Mouse (Mus musculus) embryonic facial prominence, embryonic 10.5 days (tissue): ENCODE results near the gene Gnpat. TPM values are rescaled to one million over a fixed set of nuclear protein-coding genes. Genes with fewer than 3 reads are reported as not detected.
A peak's percentile ranks its signal among the peaks of the same experiment; 100 is the strongest.
"Not testable (repeated sequence)": the region's sequence is repeated elsewhere in the genome, so short reads cannot be mapped to it uniquely, and the experiment has no call there.

Experiments used
- DNase-seq: peaks from one replicate; pipeline ENCODE4 v3.0.0-alpha.2; 2017; ENCODE audit warnings: low spot score
- H3K27ac ChIP-seq: fragments of 300-500 bp; sonication (generic); replicated peaks from 2 replicates; pipeline ENCODE4 v1.5.1; 2016; ENCODE audit warnings: mild to moderate bottlenecking
- H3K27me3 ChIP-seq: fragments of 300-500 bp; sonication (generic); replicated peaks from 2 replicates; pipeline ENCODE4 v1.6.1; 2016; ENCODE audit warnings: low read depth, mild to moderate bottlenecking; ENCODE audit not compliant: poor library complexity, severe bottlenecking
- H3K36me3 ChIP-seq: fragments of 300-500 bp; sonication (generic); replicated peaks from 2 replicates; pipeline ENCODE4 v1.6.1; 2016; ENCODE audit warnings: mild to moderate bottlenecking, moderate library complexity
- H3K4me1 ChIP-seq: fragments of 300-500 bp; sonication (generic); 2 replicates; pipeline ENCODE4 v1.6.1; 2016
- H3K4me3 ChIP-seq: fragments of 300-500 bp; sonication (generic); 2 replicates; pipeline ENCODE4 v1.5.1; 2016; ENCODE audit warnings: mild to moderate bottlenecking, moderate library complexity
- H3K9me3 ChIP-seq: fragments of 300-500 bp; sonication (generic); 2 replicates; pipeline ENCODE4 v1.6.1; 2016; ENCODE audit warnings: mild to moderate bottlenecking
- WGBS: fragments of 180-500 bp; shearing (Covaris S2); methylation state at CpG from one replicate; pipeline ENCODE4 v1.1.7; 2016; 5-methylcytosine and 5-hydroxymethylcytosine counted together
- polyA plus RNA-seq: library from polyadenylated mRNA; unstranded; fragments of >200 nt; fragmentation: Nextera tagmentation; extraction: Ambion mirVana; gene quantifications from 2 replicates; pipeline ENCODE4 v1.2.1, GENCODE M21; 2016

Gene Gnpat
- polyA plus RNA-seq, 1 experiment from 2014 or later, result 138 TPM

DNA sequence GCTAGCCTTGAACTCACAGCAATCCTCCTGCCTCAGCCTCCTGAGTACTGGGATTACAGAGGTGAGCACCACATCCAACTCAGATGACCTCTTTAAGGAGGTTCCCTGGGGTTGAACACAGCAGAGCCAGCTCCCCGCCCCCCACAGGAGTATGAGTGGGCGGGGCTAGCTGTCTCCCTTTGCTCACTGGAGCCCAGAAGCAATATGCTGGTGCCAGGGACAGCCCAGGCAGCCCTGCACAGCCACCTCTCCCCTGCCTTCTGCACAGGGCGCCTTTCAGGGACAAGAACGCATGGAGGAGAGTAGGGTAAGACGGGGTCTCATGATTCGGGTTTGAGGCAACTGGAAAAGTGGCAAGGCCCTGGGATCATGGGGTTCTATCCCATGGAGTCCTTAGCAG, 31.3 kb upstream of the Gnpat start:
- Histone ChIP-seq H3K36me3 (no peaks in the 10 kb centered on the region), H3K27ac (no peak overlapping the region), H3K9me3 (no peaks in the 10 kb centered on the region), H3K4me3 (no peak overlapping the region), H3K4me1 (peaks cover 12% of the 10 kb centered on the region; the same call in 1 of the 2 replicates), H3K27me3 (peaks cover 18% of the 10 kb centered on the region)
- no peak for DNase-seq
- WGBS, result 81% methylated on average over 6 of the region's 6 CpGs

DNA sequence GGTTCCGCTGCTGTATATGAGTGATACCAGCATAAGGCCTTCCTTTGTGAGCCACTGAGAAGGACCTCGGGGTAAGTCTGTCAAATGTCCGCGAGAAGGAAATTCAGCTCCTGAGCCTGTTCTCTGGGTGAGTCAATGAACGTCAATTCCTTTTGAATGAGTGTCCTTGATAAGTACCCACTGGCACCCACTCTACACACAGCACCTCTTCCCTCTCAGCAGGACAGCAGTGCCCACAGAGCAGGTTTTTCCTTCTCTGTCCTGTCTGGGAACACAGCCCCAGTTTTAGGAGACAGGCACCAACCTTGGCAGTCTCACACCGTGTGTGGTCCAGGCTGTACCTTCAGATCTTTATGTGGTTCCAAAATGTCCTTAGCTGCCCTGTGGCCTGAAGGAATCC, 30.9 kb upstream of the Gnpat start:
- Histone ChIP-seq H3K27ac (no peak overlapping the region), H3K27me3 (peaks cover 14% of the 10 kb centered on the region), H3K9me3 (no peaks in the 10 kb centered on the region), H3K36me3 (no peaks in the 10 kb centered on the region), H3K4me1 (peaks cover 12% of the 10 kb centered on the region; the same call in 1 of the 2 replicates), H3K4me3 (no peak overlapping the region)
- no peak for DNase-seq
- WGBS, result 86% methylated on average over 6 of the region's 6 CpGs

DNA sequence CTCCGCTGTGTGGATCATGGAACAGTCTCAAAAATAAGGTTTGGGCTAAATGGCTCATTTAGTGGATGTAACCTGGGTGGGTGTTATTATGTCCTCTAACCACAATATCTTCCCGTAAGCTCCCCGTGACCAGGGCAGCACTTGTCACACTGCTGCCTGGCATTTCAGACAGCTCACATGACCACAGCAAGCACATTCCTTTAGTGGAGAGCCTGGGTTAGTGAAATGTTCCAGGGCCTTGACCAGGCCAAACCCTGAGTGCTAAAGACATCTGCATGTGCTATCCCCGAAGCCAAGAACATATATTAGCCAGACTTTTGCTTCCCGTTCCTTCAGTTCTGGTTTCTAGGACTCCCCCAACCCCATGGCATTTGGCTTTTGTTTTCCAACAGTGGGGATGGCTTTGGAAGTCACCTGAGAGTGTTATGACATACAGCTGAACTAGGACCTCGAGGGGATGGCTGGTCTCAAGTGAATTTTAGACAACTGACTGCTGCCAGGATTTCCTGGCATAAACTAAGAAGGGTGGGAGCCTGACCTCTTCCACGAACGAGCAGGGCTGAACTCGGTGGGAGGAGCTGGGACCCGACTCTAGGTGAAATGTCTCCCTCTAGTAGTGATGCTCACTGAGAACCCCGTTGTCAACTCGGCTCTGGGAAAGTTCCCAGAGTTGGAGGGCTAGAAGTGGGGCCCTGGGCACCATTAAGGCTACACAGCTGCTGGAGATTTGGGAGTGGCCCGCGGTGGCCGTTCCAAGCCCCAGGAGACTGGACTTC, 29.2 kb upstream of the Gnpat start:
- no peak for DNase-seq
- Histone ChIP-seq H3K27ac (no peak overlapping the region), H3K27me3 (peaks cover 9% of the 10 kb centered on the region), H3K4me1 (peaks cover 12% of the 10 kb centered on the region; the same call in 1 of the 2 replicates), H3K9me3 (no peaks in the 10 kb centered on the region), H3K36me3 (peaks cover 15% of the 10 kb centered on the region), H3K4me3 (peak overlapping the region; percentile 3; the same call in 1 of the 2 replicates)
- WGBS, result 44% methylated on average over 15 of the region's 15 CpGs

DNA sequence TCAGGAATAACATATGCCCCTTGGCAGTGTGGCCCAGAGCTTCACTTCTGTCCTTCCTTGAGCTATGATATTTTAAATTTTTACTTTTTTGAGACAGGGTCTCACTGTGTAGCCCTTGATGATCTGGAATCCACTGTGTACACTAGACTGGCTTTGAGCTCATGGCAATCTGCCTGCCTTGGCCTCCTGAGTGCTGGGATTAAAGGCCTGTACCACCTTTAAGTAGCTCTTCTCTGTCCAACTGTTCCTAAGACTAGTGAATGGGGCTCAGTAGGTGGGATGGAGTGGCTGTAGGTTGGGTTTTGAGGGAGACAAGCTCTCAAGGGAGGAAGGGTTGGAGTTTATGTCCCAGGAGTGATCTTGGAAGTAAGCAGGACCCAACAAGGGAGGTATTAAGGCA, 27.0 kb upstream of the Gnpat start:
- no peak overlapping the region for H3K27ac ChIP-seq
- H3K4me1 ChIP-seq, result peaks cover 12% of the 10 kb centered on the region; the same call in 1 of the 2 replicates
- DNase-seq, result no peak
- H3K4me3 ChIP-seq, result no peak overlapping the region
- no peaks in the 10 kb centered on the region for H3K9me3 ChIP-seq
- peaks cover 37% of the 10 kb centered on the region for H3K36me3 ChIP-seq
- no peaks in the 10 kb centered on the region; the same call in 1 of the 2 replicates for H3K27me3 ChIP-seq

DNA sequence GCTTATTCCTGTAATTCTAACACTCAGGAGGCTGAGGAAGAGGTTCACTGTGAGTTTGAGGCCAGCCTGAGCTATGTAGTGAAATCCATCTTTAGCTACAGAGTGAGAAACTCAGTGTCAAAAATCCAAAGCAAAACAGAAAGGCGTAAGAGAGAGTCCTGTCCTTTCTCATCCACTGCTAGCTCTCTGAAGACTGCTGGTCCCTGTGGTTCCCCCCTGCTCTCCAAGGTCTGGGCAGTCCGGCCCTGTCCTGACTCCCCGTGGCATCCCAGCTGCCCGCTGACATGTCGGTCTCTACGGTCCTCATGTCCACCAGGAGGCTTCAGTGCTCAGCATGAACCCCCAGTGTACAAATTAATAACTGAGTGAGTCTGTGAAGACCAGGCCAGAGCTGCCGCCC, 26.6 kb upstream of the Gnpat start:
- H3K4me3 ChIP-seq, result no peak overlapping the region

DNA sequence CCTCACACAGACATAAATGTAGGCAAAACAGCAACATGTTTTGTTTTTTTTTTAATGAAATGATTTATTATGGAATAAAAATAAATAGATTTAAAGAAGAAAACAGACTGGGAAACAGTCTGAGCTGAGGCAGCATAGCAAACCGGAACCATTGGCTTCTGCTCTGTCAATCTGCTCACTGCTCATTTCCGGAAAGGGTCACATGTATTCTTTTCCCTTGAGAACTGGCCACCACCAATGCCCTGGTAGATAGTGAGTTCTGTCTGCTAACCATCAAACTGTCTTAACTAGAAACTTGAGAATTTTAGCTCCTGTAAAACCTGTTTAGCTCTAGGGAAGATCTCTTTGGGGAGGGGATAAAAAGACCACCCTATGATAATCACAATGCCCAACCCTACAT, 25.9 kb upstream of the Gnpat start:
- no peak for DNase-seq
- Histone ChIP-seq H3K4me3 (no peak overlapping the region), H3K9me3 (no peaks in the 10 kb centered on the region), H3K27ac (no peak overlapping the region), H3K27me3 (no peaks in the 10 kb centered on the region; the same call in 1 of the 2 replicates), H3K4me1 (peaks cover 10% of the 10 kb centered on the region; the same call in 1 of the 2 replicates), H3K36me3 (peaks cover 47% of the 10 kb centered on the region)
- 90% methylated on average over 2 of the region's 2 CpGs for WGBS

More for the DNA sequence above, 26.6 kb upstream of the Gnpat start:
- Histone ChIP-seq H3K36me3 (peaks cover 41% of the 10 kb centered on the region), H3K27me3 (no peaks in the 10 kb centered on the region; the same call in 1 of the 2 replicates), H3K4me1 (peaks cover 12% of the 10 kb centered on the region; the same call in 1 of the 2 replicates), H3K9me3 (no peaks in the 10 kb centered on the region), H3K27ac (no peak overlapping the region)
- no peak for DNase-seq
- WGBS, result 86% methylated on average over 7 of the region's 7 CpGs

DNA sequence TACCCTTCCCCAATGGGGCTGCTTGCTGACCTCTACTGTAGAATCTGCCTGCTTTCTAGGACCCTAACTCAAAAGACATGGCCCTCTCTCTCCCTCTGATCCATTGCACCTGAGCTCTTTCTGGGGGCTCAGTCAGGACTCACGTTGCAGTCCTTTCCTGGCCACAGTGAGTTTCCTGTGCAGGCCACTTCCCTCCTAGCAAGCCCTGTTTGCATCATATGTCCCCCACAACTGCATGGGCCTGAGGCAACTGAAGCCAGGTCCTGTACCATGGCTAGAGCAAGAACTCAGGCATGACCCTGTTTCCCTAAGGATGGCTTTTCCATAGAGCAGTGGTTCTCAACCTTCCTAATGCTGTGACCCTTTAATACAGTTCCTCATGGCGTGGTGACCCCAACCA, 24.9 kb upstream of the Gnpat start:
- peaks cover 58% of the 10 kb centered on the region for H3K36me3 ChIP-seq
- DNase-seq, result no peak
- no peaks in the 10 kb centered on the region; the same call in 1 of the 2 replicates for H3K27me3 ChIP-seq
- WGBS, result 84% methylated on average over 2 of the region's 2 CpGs
- H3K27ac ChIP-seq, result no peak overlapping the region
- no peaks in the 10 kb centered on the region for H3K9me3 ChIP-seq
- H3K4me1 ChIP-seq, result peaks cover 10% of the 10 kb centered on the region; the same call in 1 of the 2 replicates
- H3K4me3 ChIP-seq, result no peak overlapping the region

DNA sequence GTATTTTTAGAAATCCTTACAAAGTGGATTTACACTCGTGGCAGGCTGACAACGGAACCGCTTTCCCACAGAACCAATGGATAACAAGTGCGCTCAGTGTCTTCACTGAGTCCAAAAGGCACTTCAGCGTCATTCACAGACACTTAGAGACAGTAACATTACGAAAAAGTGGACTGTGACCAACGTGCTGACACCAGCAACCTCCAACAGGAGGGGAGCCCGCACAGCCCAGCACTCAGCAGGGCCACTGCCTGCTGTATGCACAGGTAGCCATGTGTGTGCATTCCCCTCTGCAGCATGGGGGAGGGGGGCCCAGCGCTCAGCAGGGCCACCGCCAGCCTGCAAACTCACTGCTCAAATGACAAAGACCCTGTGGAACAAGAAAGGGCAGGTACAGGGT, 23.5 kb upstream of the Gnpat start:
- Histone ChIP-seq H3K27me3 (no peaks in the 10 kb centered on the region), H3K36me3 (peaks cover 72% of the 10 kb centered on the region), H3K4me1 (0 out of 2 replicates have a peak, but pooled peaks cover under 1% of the 10 kb centered on the region), H3K27ac (no peak overlapping the region), H3K9me3 (no peaks in the 10 kb centered on the region), H3K4me3 (no peak overlapping the region)
- DNase-seq, result no peak
- 92% methylated on average over 10 of the region's 10 CpGs for WGBS

DNA sequence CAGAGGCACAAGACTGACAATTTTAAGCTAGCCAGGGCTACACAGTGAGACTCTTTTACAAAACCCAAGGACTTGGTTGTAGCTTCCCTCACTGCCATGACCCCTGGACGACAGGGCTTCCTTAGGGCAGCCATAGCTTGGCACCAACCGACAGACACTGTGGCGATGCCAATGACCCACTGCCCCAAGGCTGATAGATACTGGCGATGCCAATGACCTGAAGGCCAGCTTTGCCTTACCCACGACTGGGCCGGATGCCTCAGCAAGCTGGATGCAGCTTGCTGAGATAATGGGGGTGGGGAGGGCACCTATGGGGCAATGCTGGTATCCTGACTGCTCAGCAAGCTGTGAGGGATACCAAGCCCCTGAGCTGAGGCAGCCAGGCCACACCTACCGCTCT, 21.9 kb upstream of the Gnpat start:
- Histone ChIP-seq H3K4me3 (no peak overlapping the region), H3K36me3 (peaks cover 87% of the 10 kb centered on the region), H3K27ac (no peak overlapping the region), H3K27me3 (no peaks in the 10 kb centered on the region), H3K9me3 (no peaks in the 10 kb centered on the region), H3K4me1 (no peaks in the 10 kb centered on the region)
- no peak for DNase-seq
- 96% methylated on average over 7 of the region's 7 CpGs for WGBS

DNA sequence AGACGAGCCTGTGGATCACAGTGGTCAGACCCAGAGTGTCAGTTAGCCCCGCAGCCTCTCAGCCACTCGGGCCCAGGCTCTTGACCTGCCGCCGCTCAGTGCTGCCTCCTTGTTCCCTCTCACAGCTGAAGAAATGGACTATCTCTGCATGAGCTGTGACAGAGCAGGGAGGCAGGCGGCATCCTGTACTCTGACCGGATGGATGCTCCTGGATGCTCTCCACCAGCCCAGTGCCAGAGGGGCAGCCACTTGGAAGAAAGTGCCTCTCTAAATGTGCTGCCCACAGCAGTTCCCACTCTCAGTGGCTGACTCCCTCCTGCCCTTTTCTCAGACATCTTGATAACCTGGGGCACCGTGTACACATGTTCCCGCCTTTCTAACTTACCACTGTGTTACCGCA, 21.1 kb upstream of the Gnpat start:
- 92% methylated on average over 10 of the region's 10 CpGs for WGBS
- DNase-seq, result no peak
- Histone ChIP-seq H3K27ac (no peak overlapping the region), H3K4me1 (no peaks in the 10 kb centered on the region), H3K4me3 (no peak overlapping the region), H3K36me3 (peaks cover 87% of the 10 kb centered on the region), H3K27me3 (no peaks in the 10 kb centered on the region), H3K9me3 (no peaks in the 10 kb centered on the region)

DNA sequence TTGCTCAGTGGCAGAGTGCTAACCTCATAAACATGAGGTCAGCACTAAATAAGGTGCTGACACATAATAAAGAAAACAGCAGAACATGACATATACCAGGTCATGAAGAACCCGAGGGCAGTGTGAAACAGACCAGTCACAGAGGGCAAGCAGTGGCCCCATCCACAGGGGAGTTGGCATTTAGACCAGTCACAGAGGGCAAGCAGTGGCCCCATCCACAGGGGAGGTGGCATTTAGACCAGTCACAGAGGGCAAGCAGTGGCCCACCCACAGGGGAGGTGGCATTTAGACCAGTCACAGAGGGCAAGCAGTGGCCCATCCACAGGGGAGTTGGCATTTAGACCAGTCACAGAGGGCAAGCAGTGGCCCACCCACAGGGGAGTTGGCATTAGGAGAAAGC, 19.9 kb upstream of the Gnpat start:
- 96% methylated on average over 1 of the region's 1 CpGs for WGBS
- H3K27ac ChIP-seq, DNase-seq, H3K4me3 ChIP-seq, H3K4me1 ChIP-seq, H3K27me3 ChIP-seq, H3K9me3 ChIP-seq: not testable (repeated sequence)
- peaks cover 79% of the 10 kb centered on the region for H3K36me3 ChIP-seq

DNA sequence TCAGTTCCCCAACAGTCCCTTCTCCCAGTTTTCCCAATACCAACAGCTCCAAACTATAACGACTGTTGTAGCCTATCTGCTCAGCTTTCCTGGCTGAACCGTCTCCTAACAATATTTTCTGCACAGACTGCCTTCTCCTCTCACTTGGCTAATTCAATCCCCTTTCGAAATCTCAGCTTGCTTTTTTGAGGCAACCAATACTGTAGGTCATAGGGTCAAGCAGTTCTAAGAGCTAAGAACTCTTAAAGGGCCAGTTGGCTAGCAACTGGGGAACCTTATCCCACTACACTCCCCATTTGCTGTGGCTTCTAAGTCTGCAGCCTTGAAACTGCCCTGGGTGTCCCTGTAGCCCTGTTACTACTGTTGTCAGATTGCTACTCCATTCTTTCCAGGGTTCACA, 17.7 kb upstream of the Gnpat start:
- WGBS, result 73% methylated on average over 3 of the region's 3 CpGs

DNA sequence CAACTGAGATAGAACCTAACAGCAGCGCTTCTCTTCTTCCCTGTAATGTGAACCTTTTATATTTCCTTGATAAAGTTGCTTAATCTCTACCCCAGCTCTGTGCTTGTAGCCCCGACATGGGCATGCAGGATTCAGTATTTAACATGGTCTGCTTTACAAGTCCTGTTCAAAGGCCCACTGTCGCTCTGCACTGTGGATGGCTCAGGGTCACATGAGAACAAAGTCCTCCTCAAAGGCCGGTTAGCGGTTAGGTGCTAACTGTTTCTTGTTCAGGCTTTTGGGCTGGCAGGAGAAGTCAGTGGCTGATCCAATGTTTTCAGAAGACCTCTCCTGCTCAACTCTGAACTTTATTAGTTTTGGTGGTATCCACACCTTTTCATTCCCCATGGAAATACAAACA, 17.3 kb upstream of the Gnpat start:
- Histone ChIP-seq H3K9me3 (no peaks in the 10 kb centered on the region), H3K36me3 (peaks cover 53% of the 10 kb centered on the region), H3K27ac (no peak overlapping the region), H3K27me3 (no peaks in the 10 kb centered on the region), H3K4me3 (no peak overlapping the region), H3K4me1 (no peaks in the 10 kb centered on the region)
- DNase-seq, result no peak
- 92% methylated on average over 5 of the region's 5 CpGs for WGBS

More for the DNA sequence above, 17.7 kb upstream of the Gnpat start:
- H3K9me3 ChIP-seq, result no peaks in the 10 kb centered on the region
- H3K4me3 ChIP-seq, result no peak overlapping the region
- peaks cover 57% of the 10 kb centered on the region for H3K36me3 ChIP-seq
- no peak for DNase-seq
- no peak overlapping the region for H3K27ac ChIP-seq
- H3K27me3 ChIP-seq, result no peaks in the 10 kb centered on the region
- H3K4me1 ChIP-seq, result no peaks in the 10 kb centered on the region
